Mouse (Mus musculus) c-Kit-positive CD71-negative TER-119-negative erythroid progenitor cells, embryonic 14.5 days (primary cell): ENCODE measurements around the gene Tvp23a.

ENCODE experiments used
- DNase-seq: peaks from one replicate; pipeline ENCODE4 v3.0.0-alpha.2; 2013; ENCODE audit warnings: low read depth

The Tvp23a gene

GRCm38 (mm10) chr16:10453872-10454582, 6.9 kb upstream of the Tvp23a start:
- no peak for DNase-seq

- DNase-seq = no peak
Observed at GRCm38 (mm10) chr16:10452445-10452896, 5.3 kb upstream of the Tvp23a start.

GRCm38 (mm10) chr16:10451906-10452305, 4.7 kb upstream of the Tvp23a start:
- DNase-seq = no peak

GRCm38 (mm10) chr16:10448931-10449330, 1.8 kb upstream of the Tvp23a start:
- no peak for DNase-seq

GRCm38 (mm10) chr16:10447781-10448180, 619 bp upstream of the Tvp23a start:
- no peak for DNase-seq

DNA sequence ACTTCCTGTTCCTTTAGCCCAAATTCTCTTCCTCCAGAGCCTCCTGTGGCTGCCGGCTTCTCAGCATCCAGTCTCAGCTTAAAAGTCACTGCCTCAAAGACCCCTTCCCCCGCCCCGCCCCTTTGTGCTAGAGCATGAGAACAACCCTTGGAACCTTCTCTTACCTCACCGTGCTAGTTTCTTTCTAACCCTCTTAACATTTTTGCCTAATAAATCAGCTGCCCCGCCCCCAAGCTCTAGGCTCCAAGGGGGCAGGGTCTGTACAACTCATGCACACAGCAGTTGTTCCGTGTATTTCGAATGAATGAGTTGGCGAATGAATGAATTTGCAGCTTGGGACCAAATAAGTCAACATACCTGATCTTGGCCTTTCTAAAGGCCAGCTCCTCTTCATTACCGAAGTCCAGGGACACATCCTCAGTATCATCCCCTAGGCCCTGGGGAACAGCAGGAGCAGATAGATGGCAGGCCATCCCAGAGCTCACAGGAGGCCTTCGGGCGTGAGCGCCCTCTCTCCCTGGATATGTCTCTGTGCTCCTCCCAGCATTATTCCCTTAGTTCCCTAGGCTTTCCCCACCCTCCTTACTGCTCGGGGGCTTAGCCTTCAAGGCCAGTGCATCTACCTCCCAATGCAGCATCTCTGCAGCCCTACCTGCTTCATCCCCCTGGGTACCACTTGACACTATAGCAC, 444 bp downstream of the Tvp23a start:
- DNase-seq = no peak

DNA sequence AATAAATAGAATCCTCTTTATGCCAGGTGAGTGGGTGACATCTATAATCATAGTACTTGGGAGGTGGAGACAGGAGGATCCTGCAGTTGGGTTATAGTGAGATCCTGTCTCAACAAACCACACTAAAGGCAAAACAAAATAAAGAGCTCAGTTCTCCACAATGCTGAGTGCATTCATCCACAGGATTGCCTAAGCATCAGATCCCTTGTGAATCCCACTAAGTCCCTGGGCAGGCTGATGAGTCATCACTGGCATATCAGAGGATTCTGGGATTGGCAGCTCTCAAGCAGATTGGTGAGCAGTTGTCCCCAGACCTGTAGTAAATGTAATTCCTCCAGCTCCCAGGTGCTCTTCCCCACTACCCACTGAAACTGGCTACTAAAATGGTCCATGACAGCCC, 3.4 kb downstream of the Tvp23a start:
- DNase-seq = no peak

DNA sequence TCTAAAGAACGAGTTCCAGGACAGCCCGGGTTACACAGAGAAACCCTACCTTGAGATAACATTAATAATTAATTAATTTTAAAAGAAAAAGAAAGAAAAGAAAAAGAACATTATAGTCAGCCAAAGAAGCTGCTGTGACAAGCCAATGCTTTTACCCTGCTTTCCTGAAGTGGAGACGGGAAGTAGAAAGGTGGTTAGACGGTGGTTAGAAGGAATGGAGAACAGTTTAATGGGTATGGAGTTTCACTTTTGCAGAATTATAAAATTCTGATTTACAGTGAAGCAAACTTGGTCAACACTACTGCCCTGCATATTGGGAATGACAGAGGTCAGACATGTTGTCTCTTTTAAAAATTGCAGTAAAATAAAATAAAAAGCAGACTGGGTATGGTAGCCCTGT, 5.4 kb downstream of the Tvp23a start:
- DNase-seq = no peak

DNA sequence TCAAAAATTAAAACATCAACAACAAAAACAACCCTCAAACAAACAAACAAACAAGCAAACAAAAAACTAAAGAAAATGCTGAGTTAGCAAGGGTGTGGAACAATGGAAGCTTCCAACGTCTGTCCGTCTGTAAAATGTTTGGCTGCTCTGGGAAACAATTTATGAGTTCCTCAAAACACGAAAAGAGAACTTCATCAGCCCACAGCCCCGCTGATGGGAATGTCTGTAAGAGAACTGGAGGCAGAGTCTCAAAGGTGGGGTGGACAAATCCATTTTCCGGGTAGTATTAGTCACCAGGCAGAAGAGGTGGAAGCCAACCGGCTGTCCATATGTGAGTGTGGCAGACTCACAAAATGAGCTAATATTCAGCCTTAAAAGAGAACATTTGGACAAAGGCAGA, 5.8 kb downstream of the Tvp23a start:
- no peak for DNase-seq

DNA sequence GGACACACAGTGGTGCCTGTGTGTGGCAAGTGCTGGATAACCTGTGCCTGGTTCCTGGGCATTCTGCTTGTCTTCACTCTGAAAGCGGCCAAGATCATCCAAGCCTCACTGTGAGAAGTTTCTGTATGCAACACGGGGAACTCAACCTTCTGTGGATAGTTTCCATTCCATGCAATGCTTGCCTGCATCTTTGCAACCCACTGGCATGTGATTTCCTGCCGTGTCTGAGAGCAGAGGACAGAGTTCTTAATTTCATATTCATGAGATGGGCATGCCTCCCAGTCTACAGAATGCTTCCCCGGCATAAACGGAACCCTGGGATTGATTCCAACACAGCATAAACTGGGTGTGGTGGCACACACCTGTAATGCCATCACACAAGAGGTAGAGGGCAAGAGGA, 9.1 kb downstream of the Tvp23a start:
- no peak for DNase-seq

DNA sequence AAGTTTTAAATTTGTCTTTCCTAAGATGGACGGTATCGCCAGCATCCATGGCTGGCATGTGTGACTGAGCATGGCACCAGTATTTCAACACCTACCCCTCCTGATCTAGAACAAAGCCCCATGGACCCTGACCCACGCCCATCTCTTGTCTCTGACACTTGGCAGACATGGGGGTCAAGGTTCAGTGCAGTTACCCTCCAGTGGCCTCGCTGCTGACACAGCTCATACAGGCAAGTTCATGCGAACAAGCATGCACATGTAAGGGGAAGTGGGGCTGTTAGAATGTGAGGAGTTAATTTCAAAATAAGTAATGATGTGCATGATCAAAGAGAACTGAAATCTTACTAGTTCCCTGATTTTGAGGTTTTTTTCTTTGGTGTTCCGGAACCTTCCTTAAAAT, 11.0 kb downstream of the Tvp23a start:
- no peak for DNase-seq

- DNase-seq = no peak
Observed at GRCm38 (mm10) chr16:10433344-10433743, 13.8 kb downstream of the Tvp23a start.

GRCm38 (mm10) chr16:10432387-10432786, 14.8 kb downstream of the Tvp23a start:
- DNase-seq = no peak

- no peak for DNase-seq
Observed at GRCm38 (mm10) chr16:10431911-10432310, 15.3 kb downstream of the Tvp23a start.

DNA sequence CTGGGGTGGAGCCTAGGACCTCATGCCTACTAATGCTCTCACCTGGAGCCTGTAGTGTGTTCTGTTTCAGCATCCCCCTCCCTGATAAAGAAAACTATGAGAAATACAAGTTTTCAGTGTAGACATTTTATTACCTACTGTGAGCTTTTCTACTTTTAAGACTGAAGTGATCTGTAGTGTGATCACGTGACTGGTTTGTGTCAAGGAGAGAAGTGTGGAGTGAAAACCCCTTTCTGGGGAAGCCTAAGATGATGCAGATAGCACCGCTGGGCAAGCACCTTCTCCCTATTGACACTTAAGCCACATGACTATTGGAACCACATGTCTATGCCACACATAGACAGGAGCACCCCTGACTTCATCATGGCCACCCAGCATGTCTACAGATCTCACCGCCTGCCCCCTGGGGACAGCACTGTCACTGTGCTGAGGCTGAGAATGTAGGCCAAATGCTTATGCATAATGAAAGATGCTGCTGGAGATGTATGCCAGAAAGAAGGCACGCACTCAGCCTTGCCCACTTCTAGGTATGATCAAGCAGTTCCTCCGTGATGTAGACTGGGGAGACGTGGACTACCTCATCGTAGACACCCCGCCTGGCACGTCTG, 26.6 kb downstream of the Tvp23a start:
- no peak for DNase-seq

DNA sequence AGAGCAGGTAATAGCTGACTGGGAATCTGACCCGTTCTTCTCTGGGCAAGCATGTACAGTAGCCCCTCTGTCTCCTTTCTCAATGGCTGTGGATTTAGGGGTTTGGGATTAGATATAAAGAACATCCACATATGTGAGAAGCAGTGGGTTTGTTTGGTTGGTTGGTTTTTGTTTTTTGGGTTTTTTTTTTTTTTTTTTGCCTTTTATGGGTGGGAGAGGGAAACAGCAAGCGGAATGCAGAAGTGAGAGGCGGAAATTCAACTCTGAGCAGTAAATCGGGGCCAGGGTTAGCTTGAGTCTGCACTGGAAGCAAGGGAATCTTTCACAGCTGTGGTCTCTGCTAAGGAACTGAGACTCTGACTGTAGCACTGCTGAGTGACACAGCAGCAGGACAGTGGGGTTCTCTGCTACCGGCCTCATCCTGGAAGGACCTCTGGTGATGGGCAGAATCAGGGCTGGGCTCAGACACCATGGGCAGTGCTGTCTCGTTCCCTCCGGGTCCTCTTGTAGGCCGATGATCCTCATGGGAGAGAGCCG, 29.4 kb downstream of the Tvp23a start:
- DNase-seq = no peak

GRCm38 (mm10) chr16:10416866-10417265, 30.3 kb downstream of the Tvp23a start:
- DNase-seq = no peak

- DNase-seq = peak; percentile 25
Observed at GRCm38 (mm10) chr16:10415976-10416375, 31.2 kb downstream of the Tvp23a start.

- DNase-seq = peak; percentile 83
Observed at GRCm38 (mm10) chr16:10411764-10412746, 35.1 kb downstream of the Tvp23a start, which contains the start of gene Nubp1. Nubp1 (plus strand) TSS chr16:10411948.

GRCm38 (mm10) chr16:10399160-10399559, 48.0 kb downstream of the Tvp23a start:
- peak; percentile 42 for DNase-seq

GRCm38 (mm10) chr16:10398755-10399154, 48.4 kb downstream of the Tvp23a start:
- DNase-seq = no peak
